Mouse (Mus musculus) lung, embryonic 16.5 days (tissue): Measurements from ENCODE around the gene Camta1. TPM values are rescaled to one million over a fixed set of nuclear protein-coding genes. Genes with fewer than 3 reads are reported as not detected.

Experiments
- ATAC-seq: fragments of 200-750 bp; cut with Nextera tagmentation; 2 replicates; pipeline ENCODE4 v1.8.0; 2017; ENCODE audit warnings: low read depth, mild to moderate bottlenecking, moderate library complexity
- H3K27ac ChIP-seq: fragments of 300-500 bp; sonication (generic); 2 replicates; pipeline ENCODE4 v1.5.1; 2014; ENCODE audit warnings: mild to moderate bottlenecking, control low read depth, low read length
- H3K27me3 ChIP-seq: fragments of 300-500 bp; sonication (generic); 2 replicates; pipeline ENCODE4 v1.6.1; 2014; ENCODE audit warnings: low read depth, low read length, mixed read lengths; ENCODE audit not compliant: control insufficient read depth, insufficient read depth
- H3K36me3 ChIP-seq: fragments of 300-500 bp; sonication (generic); 2 replicates; pipeline ENCODE4 v1.6.1; 2014; ENCODE audit warnings: low read length; ENCODE audit not compliant: control insufficient read depth, insufficient read depth
- H3K4me1 ChIP-seq: fragments of 300-500 bp; sonication (generic); replicated peaks from 2 replicates; pipeline ENCODE4 v1.6.1; 2014; ENCODE audit warnings: low read length, mixed read lengths; ENCODE audit not compliant: control insufficient read depth, insufficient read depth
- H3K4me2 ChIP-seq: fragments of 300-500 bp; sonication (generic); 2 replicates; pipeline ENCODE4 v1.6.1; 2014; ENCODE audit warnings: low read depth, low read length, control low read depth
- H3K4me3 ChIP-seq: fragments of 300-500 bp; sonication (generic); 2 replicates; pipeline ENCODE4 v1.5.1; 2014; ENCODE audit warnings: mild to moderate bottlenecking, low read length, control low read depth
- H3K9ac ChIP-seq: fragments of 300-500 bp; sonication (generic); 2 replicates; pipeline ENCODE4 v1.6.1; 2014; ENCODE audit warnings: low read length, control low read depth
- H3K9me3 ChIP-seq: fragments of 300-500 bp; sonication (generic); 2 replicates; pipeline ENCODE4 v1.6.1; 2016; ENCODE audit warnings: low read length; ENCODE audit not compliant: control insufficient read depth
- WGBS: fragments of 180-500 bp; shearing (Covaris S2); extraction: QIAGEN DNeasy Blood & Tissue Kit; methylation state at CpG from one replicate; pipeline ENCODE4 v1.1.7; 2014; 5-methylcytosine and 5-hydroxymethylcytosine counted together
- polyA plus RNA-seq: library from polyadenylated mRNA; unstranded; fragments of >200 nt; fragmentation: Nextera tagmentation; extraction: Ambion mirVana; gene quantifications from 2 replicates; pipeline ENCODE4 v1.2.1, GENCODE M21; 2015

The Camta1 gene
- polyA plus RNA-seq, 1 experiment from 2014 or later: 89.4 TPM

GRCm38 (mm10) chr4:151672452-151672851 is 189.2 kb downstream of the Camta1 start:
- Histone ChIP-seq H3K27ac (no peak overlapping the region), H3K27me3 (no peaks in the 10 kb centered on the region), H3K9me3 (no peaks in the 10 kb centered on the region), H3K4me2 (no peak overlapping the region), H3K4me1 (no peaks in the 10 kb centered on the region), H3K36me3 (no peaks in the 10 kb centered on the region), H3K9ac (no peak overlapping the region), H3K4me3 (no peak overlapping the region)
- WGBS: 78% methylated on average over 13 of the region's 13 CpGs
- ATAC-seq: no peak

GRCm38 (mm10) chr4:151666411-151666901 is 195.2 kb downstream of the Camta1 start:
- Histone ChIP-seq H3K9me3 (no peaks in the 10 kb centered on the region), H3K4me1 (no peaks in the 10 kb centered on the region), H3K27me3 (no peaks in the 10 kb centered on the region), H3K9ac (no peak overlapping the region), H3K27ac (no peak overlapping the region), H3K4me3 (no peak overlapping the region), H3K4me2 (no peak overlapping the region), H3K36me3 (no peaks in the 10 kb centered on the region)
- ATAC-seq: no peak
- 70% methylated on average over 12 of the region's 12 CpGs for WGBS

- no peak for ATAC-seq
- 70% methylated on average over 9 of the region's 9 CpGs for WGBS
- Histone ChIP-seq H3K9ac (no peak overlapping the region), H3K36me3 (no peaks in the 10 kb centered on the region), H3K4me3 (no peak overlapping the region), H3K27me3 (no peaks in the 10 kb centered on the region), H3K27ac (no peak overlapping the region), H3K9me3 (no peaks in the 10 kb centered on the region), H3K4me1 (no peaks in the 10 kb centered on the region), H3K4me2 (no peak overlapping the region)
Measured at GRCm38 (mm10) chr4:151661486-151661885, 200.2 kb downstream of the Camta1 start.

- Histone ChIP-seq H3K9ac (no peak overlapping the region), H3K36me3 (no peaks in the 10 kb centered on the region), H3K9me3 (no peaks in the 10 kb centered on the region), H3K4me1 (no peaks in the 10 kb centered on the region), H3K4me3 (no peak overlapping the region), H3K4me2 (no peak overlapping the region), H3K27ac (no peak overlapping the region), H3K27me3 (no peaks in the 10 kb centered on the region)
- ATAC-seq: no peak
- 57% methylated on average over 10 of the region's 10 CpGs for WGBS
Measured at GRCm38 (mm10) chr4:151656427-151656826, 205.2 kb downstream of the Camta1 start.

GRCm38 (mm10) chr4:151655637-151656385 is 205.9 kb downstream of the Camta1 start:
- WGBS: 43% methylated on average over 16 of the region's 16 CpGs
- H3K27ac ChIP-seq: no peak overlapping the region
- H3K9ac ChIP-seq: no peak overlapping the region
- no peaks in the 10 kb centered on the region for H3K9me3 ChIP-seq
- no peak for ATAC-seq
- no peaks in the 10 kb centered on the region for H3K4me1 ChIP-seq
- no peaks in the 10 kb centered on the region for H3K27me3 ChIP-seq
- no peak overlapping the region for H3K4me2 ChIP-seq
- H3K4me3 ChIP-seq: no peak overlapping the region
- H3K36me3 ChIP-seq: no peaks in the 10 kb centered on the region

- Histone ChIP-seq H3K27ac (no peak overlapping the region), H3K9me3 (no peaks in the 10 kb centered on the region), H3K36me3 (no peaks in the 10 kb centered on the region), H3K4me3 (no peak overlapping the region), H3K4me1 (no peaks in the 10 kb centered on the region), H3K27me3 (no peaks in the 10 kb centered on the region), H3K4me2 (no peak overlapping the region), H3K9ac (no peak overlapping the region)
- WGBS: 66% methylated on average over 4 of the region's 4 CpGs
- ATAC-seq: no peak
Measured at GRCm38 (mm10) chr4:151655227-151655626, 206.4 kb downstream of the Camta1 start.

- no peak for ATAC-seq
- no peak overlapping the region for H3K4me2 ChIP-seq
- H3K4me3 ChIP-seq: no peak overlapping the region
- H3K9me3 ChIP-seq: no peaks in the 10 kb centered on the region
- H3K36me3 ChIP-seq: no peaks in the 10 kb centered on the region
- H3K9ac ChIP-seq: no peak overlapping the region
- 86% methylated on average over 2 of the region's 2 CpGs for WGBS
- no peaks in the 10 kb centered on the region for H3K27me3 ChIP-seq
- H3K27ac ChIP-seq: no peak overlapping the region
- H3K4me1 ChIP-seq: no peaks in the 10 kb centered on the region
Measured at GRCm38 (mm10) chr4:151642418-151642817, 219.3 kb downstream of the Camta1 start.

GRCm38 (mm10) chr4:151640971-151641370 is 220.7 kb downstream of the Camta1 start:
- no peaks in the 10 kb centered on the region for H3K4me1 ChIP-seq
- no peak overlapping the region for H3K9ac ChIP-seq
- no peaks in the 10 kb centered on the region for H3K27me3 ChIP-seq
- no peak for ATAC-seq
- WGBS: 68% methylated on average over 8 of the region's 8 CpGs
- H3K4me3 ChIP-seq: no peak overlapping the region
- H3K9me3 ChIP-seq: no peaks in the 10 kb centered on the region
- no peak overlapping the region for H3K4me2 ChIP-seq
- H3K27ac ChIP-seq: no peak overlapping the region
- H3K36me3 ChIP-seq: no peaks in the 10 kb centered on the region

- no peaks in the 10 kb centered on the region for H3K9me3 ChIP-seq
- no peak overlapping the region for H3K9ac ChIP-seq
- H3K4me1 ChIP-seq: 0 out of 2 replicates have a peak, but pooled peaks cover 2% of the 10 kb centered on the region
- WGBS: 13% methylated on average over 9 of the region's 9 CpGs
- ATAC-seq: no peak
- H3K27me3 ChIP-seq: no peaks in the 10 kb centered on the region
- H3K4me2 ChIP-seq: no peak overlapping the region
- no peak overlapping the region for H3K27ac ChIP-seq
- H3K4me3 ChIP-seq: no peak overlapping the region
- H3K36me3 ChIP-seq: no peaks in the 10 kb centered on the region
Measured at GRCm38 (mm10) chr4:151638941-151639340, 222.7 kb downstream of the Camta1 start.
